Mouse (Mus musculus) stomach, embryonic 16.5 days (tissue): ENCODE results near the gene Map3k11. TPM values are rescaled to one million over a fixed set of nuclear protein-coding genes. Genes with fewer than 3 reads are reported as not detected.
A peak's percentile ranks its signal among the peaks of the same experiment; 100 is the strongest.

Source experiments
- ATAC-seq: fragments of 200-750 bp; cut with Nextera tagmentation; 2 replicates; pipeline ENCODE4 v1.8.0; 2017; ENCODE audit warnings: moderate number of reproducible peaks, moderate TSS enrichment; ENCODE audit not compliant: insufficient read depth, low FRiP score
- H3K27ac ChIP-seq: fragments of 300-500 bp; sonication (generic); 2 replicates; pipeline ENCODE4 v1.5.1; 2014; ENCODE audit warnings: low read length
- H3K27me3 ChIP-seq: fragments of 300-500 bp; sonication (generic); 2 replicates; pipeline ENCODE4 v1.6.1; 2014; ENCODE audit warnings: low read length, control low read depth, mixed read lengths; ENCODE audit not compliant: control insufficient read depth, insufficient read depth
- H3K36me3 ChIP-seq: fragments of 300-500 bp; sonication (generic); 2 replicates; pipeline ENCODE4 v1.6.1; 2014; ENCODE audit warnings: low read length; ENCODE audit not compliant: control insufficient read depth, insufficient read depth
- H3K4me1 ChIP-seq: fragments of 300-500 bp; sonication (generic); 2 replicates; pipeline ENCODE4 v1.6.1; 2014; ENCODE audit warnings: low read length, control low read depth, mixed read lengths; ENCODE audit not compliant: control insufficient read depth, insufficient read depth
- H3K4me2 ChIP-seq: fragments of 300-500 bp; sonication (generic); 2 replicates; pipeline ENCODE4 v1.6.1; 2014; ENCODE audit warnings: low read depth, low read length, mixed read lengths
- H3K4me3 ChIP-seq: fragments of 300-500 bp; sonication (generic); replicated peaks from 2 replicates; pipeline ENCODE4 v1.5.1; 2014; ENCODE audit warnings: mild to moderate bottlenecking, low read length
- H3K9ac ChIP-seq: fragments of 300-500 bp; sonication (generic); 2 replicates; pipeline ENCODE4 v1.6.1; 2014; ENCODE audit warnings: low read length
- H3K9me3 ChIP-seq: fragments of 300-500 bp; sonication (generic); replicated peaks from 2 replicates; pipeline ENCODE4 v1.6.1; 2016; ENCODE audit warnings: low read length, control low read depth; ENCODE audit not compliant: control insufficient read depth
- WGBS: fragments of 180-500 bp; shearing (Covaris S2); extraction: QIAGEN DNeasy Blood & Tissue Kit; methylation state at CpG from one replicate; pipeline ENCODE4 v1.1.7; 2014; 5-methylcytosine and 5-hydroxymethylcytosine counted together
- polyA plus RNA-seq: library from polyadenylated mRNA; unstranded; fragments of >200 nt; fragmentation: Nextera tagmentation; extraction: Ambion mirVana; gene quantifications from 2 replicates; pipeline ENCODE4 v1.2.1, GENCODE M21; 2015

The Map3k11 gene
- polyA plus RNA-seq, 1 experiment from 2014 or later, result 20.0 TPM

- Histone ChIP-seq H3K4me1 (peaks cover 50% of the 10 kb centered on the region), H3K27me3 (no peaks in the 10 kb centered on the region), H3K9me3 (no peaks in the 10 kb centered on the region), H3K27ac (peak overlapping the region; percentile 92), H3K36me3 (peaks cover 13% of the 10 kb centered on the region), H3K9ac (peak overlapping the region; percentile 84), H3K4me2 (peak overlapping the region; percentile 89), H3K4me3 (peak overlapping the region; percentile 57)
- 36% methylated on average over 7 of the region's 7 CpGs for WGBS
- peak; percentile 17; the same call in 1 of the 2 replicates for ATAC-seq
Observed at GRCm38 (mm10) chr19:5724549-5724941, 36.0 kb downstream of the Map3k11 start.

DNA sequence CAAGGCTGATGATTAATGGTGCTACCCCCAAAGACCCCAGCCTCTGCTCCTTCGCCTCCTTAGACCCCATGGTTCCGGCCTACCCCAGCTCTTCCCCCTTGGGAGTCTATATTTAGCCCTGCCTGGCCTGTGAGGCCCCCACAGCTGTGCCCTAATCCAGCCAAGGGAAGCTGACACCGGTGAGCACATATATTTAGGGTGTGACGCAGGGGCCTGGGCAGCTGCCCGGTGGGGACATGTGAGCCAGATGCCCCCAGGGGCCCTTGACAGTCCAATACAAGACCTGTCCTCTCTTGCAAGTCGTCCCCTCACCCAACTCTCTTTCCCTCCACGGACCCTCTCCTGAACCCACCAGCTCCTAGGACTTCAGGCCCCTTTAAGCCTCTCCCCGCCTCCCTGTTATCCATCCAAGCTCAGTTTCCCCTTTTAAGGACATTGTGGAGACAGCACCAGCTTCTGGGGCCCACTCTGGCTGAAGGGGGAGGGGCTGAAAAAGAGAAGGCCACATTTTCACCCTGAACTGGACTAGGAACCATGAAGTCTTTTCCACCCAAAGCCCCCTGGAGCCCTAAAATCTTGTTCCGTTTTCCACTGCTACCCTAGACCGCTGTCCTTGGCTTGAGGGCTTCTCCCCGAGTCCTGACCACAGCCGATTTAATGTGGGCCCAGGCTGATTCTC, 36.6 kb downstream of the Map3k11 start:
- Histone ChIP-seq H3K4me3 (peak overlapping the region; percentile 57), H3K36me3 (peaks cover 8% of the 10 kb centered on the region; the same call in 1 of the 2 replicates), H3K9ac (peak overlapping the region; percentile 84), H3K27me3 (no peaks in the 10 kb centered on the region), H3K27ac (peak overlapping the region; percentile 92), H3K4me2 (peak overlapping the region; percentile 89), H3K4me1 (peaks cover 53% of the 10 kb centered on the region), H3K9me3 (no peaks in the 10 kb centered on the region)
- ATAC-seq, result peak; percentile 19; the same call in 1 of the 2 replicates
- WGBS, result 51% methylated on average over 12 of the region's 12 CpGs

DNA sequence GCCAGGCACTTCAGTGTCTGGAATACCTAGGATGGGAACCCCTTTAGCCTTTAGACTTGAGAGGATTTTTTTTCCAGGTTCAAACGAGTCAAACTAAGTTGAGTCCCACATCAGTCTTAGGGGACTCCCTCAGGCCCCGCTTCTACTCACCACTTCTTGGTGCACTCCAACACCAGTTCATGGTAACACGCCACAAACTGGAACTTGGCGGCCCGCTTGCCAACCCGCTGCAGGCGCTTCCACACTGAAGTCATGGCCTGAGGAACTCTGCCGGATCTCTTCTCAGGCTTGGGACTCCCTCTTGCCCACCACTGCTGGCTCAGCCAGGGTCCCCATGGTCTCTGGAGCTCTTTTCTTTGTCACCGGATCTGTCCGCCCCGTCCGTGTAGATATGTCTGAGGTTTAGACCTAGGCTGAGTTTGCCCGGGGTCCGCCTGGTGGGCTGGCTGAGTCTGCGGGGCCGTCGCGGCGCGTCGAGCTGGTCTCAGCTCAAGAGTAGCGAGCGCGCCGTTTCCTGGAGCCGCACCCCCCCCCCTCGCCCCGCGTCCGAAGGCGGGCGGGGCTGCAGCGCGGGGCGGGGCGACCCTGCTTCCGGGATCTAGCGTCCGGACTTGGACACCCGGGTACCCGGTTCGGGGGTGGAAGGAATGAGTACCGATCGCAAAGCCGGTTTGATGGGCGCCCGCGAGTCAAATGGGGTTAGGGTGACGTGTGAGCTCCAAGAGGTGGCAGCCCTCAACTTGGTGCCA, 37.4 kb downstream of the Map3k11 start, which contains the start of gene Ehbp1l1:
TSS of gene Ehbp1l1 (minus strand) at position 551 of the 749 bp plus-strand sequence.
- Histone ChIP-seq H3K36me3 (peaks cover under 1% of the 10 kb centered on the region; the same call in 1 of the 2 replicates), H3K4me3 (peak within 1 kb of the TSS; percentile 93), H3K4me2 (peak within 1 kb of the TSS; percentile 89), H3K9me3 (no peaks in the 10 kb centered on the region), H3K9ac (peak within 1 kb of the TSS; percentile 84), H3K4me1 (peaks cover 61% of the 10 kb centered on the region), H3K27me3 (no peaks in the 10 kb centered on the region), H3K27ac (peak within 1 kb of the TSS; percentile 92)
- ATAC-seq, result peak; percentile 56; the same call in 1 of the 2 replicates
- WGBS, result 7% methylated on average over 45 of the region's 49 CpGs

DNA sequence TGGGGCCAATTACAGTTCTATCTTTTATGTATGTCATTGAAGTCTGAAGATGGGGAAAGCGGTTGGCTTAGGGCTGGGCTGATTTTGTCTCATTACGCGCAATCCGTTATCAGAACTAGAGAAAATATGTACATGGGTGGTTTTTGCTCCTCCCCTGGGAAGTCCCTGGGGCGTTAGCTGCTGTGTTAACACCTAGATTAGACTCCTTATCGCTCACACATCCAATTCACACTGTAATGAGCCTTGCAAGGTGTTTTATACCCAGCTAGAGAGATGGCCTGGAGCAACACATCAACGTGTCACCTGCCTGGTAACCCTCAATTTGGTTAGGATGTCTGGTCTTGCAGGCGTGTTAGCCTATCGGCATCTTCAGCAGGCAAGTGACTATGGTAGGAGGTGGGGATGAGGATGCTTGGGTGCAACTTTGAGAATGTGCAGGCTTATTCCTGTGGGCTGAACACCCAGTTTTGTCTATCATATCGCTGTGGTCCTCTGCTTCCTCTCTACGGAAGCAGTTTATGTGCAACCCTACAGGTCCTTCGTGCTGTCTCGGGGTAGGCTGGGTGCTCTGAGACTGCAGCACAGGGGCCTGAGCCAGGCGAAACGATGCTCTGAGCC, 38.5 kb downstream of the Map3k11 start:
- 60% methylated on average over 15 of the region's 15 CpGs for WGBS
- Histone ChIP-seq H3K4me1 (peaks cover 66% of the 10 kb centered on the region), H3K4me2 (peak overlapping the region; percentile 89), H3K9me3 (no peaks in the 10 kb centered on the region), H3K9ac (peak overlapping the region; percentile 67), H3K36me3 (no peaks in the 10 kb centered on the region; the same call in 1 of the 2 replicates), H3K27ac (peak overlapping the region; percentile 92), H3K4me3 (peak overlapping the region; percentile 93), H3K27me3 (no peaks in the 10 kb centered on the region)
- ATAC-seq, result no peak

GRCm38 (mm10) chr19:5727701-5728100, 39.2 kb downstream of the Map3k11 start:
- peak overlapping the region; percentile 78 for H3K27ac ChIP-seq
- H3K9ac ChIP-seq, result peak overlapping the region; percentile 95
- peak overlapping the region; percentile 89 for H3K4me2 ChIP-seq
- H3K4me3 ChIP-seq, result peak overlapping the region; percentile 93
- no peak for ATAC-seq
- H3K9me3 ChIP-seq, result no peaks in the 10 kb centered on the region
- peaks cover 66% of the 10 kb centered on the region for H3K4me1 ChIP-seq
- no peaks in the 10 kb centered on the region for H3K27me3 ChIP-seq
- no peaks in the 10 kb centered on the region for H3K36me3 ChIP-seq
- WGBS, result 2% methylated on average over 14 of the region's 14 CpGs

- Histone ChIP-seq H3K27me3 (no peaks in the 10 kb centered on the region), H3K4me1 (peaks cover 60% of the 10 kb centered on the region), H3K27ac (peak overlapping the region; percentile 87), H3K9me3 (no peaks in the 10 kb centered on the region), H3K4me2 (peak overlapping the region; percentile 89), H3K4me3 (peak overlapping the region; percentile 93), H3K9ac (peak overlapping the region; percentile 95), H3K36me3 (no peaks in the 10 kb centered on the region)
- ATAC-seq, result no peak
- 6% methylated on average over 37 of the region's 37 CpGs for WGBS
Observed at GRCm38 (mm10) chr19:5728631-5729443, 40.3 kb downstream of the Map3k11 start.

DNA sequence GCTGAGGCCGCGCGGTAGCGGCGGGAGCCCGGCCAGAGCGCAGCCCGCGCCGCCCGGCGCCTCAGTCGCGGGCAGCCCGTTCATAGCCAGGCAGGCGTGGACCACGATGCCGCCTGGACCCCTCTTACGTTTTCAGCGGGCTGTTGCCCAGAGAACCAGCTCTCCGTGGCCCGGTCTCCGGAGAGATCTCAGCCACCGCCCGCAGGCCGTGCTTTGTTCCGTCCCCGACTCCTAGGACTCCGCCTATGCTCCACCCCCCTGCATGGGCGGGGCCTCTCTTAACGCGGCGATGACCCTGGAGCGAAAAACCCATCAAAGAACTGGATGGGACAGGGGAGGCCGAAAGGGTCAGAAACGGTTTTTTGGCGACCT, 40.9 kb downstream of the Map3k11 start, which contains the start of gene Fam89b:
TSS of gene Fam89b (minus strand) at position 210 of the 372 bp plus-strand sequence.
- H3K4me1 ChIP-seq, result peaks cover 54% of the 10 kb centered on the region
- peak within 1 kb of the TSS; percentile 93 for H3K4me3 ChIP-seq
- H3K27ac ChIP-seq, result peak within 1 kb of the TSS; percentile 87
- WGBS, result under 1% methylated on average over 37 of the region's 37 CpGs
- H3K9me3 ChIP-seq, result no peaks in the 10 kb centered on the region
- peak within 1 kb of the TSS; percentile 89 for H3K4me2 ChIP-seq
- peak within 1 kb of the TSS; percentile 95 for H3K9ac ChIP-seq
- H3K27me3 ChIP-seq, result no peaks in the 10 kb centered on the region
- ATAC-seq, result peak; percentile 80
- H3K36me3 ChIP-seq, result no peaks in the 10 kb centered on the region

DNA sequence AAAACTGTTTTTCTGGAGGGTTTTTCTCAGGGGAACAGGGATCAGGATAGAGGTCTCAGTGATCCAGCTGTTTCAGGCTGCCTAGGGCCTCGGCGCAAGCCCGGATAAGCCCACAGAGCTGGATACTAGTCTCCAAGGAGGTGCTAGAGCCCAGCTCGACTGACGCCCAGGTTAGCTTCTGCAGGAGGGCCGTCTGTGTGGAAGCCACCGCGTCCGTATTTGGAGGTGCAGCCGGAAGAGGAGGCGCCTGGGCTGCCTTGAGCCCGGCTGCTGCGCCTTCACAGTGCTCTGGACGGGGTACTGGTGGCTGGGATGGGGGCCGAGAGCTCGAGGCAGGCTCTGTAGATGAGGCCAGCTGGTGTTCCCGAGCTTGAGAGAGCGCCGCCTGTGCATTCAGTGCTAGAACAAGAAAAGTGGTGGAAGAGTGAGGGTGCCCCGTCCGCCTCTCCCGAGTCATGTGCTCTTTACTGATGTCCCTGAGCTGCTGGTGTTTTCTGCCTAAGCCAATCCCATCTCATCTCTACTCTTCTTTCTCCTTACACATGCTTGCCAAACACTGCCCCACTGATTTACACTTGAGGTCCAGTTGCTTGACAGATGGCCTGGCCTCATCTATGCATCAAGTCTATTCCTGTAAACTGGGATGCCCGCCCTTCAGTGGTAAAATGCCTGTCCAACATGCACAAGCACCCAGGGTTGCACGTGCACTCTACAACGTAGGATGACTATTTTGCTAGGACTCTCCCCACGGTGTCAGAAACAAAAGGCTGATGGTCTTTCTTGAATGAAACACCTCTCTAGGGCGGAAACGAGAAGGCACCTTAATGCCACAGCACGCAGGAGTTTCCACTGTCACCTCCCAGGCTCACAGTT, 42.0 kb downstream of the Map3k11 start:
- Histone ChIP-seq H3K27me3 (no peaks in the 10 kb centered on the region; the same call in none of the 2 replicates), H3K4me2 (peak overlapping the region; percentile 88), H3K27ac (no peak overlapping the region), H3K4me1 (peaks cover 44% of the 10 kb centered on the region), H3K4me3 (peak overlapping the region; percentile 85), H3K9me3 (no peaks in the 10 kb centered on the region), H3K9ac (peak overlapping the region; percentile 88), H3K36me3 (no peaks in the 10 kb centered on the region)
- WGBS, result 74% methylated on average over 29 of the region's 29 CpGs
- ATAC-seq, result no peak
